Mouse (Mus musculus) kidney, adult 2 months (tissue): ENCODE results near the gene Stag1.

ENCODE experiments used
- CTCF ChIP-seq: fragments of 200-500 bp; conservative IDR thresholded peaks from 2 replicates; pipeline ENCODE4 v1.5.1; 2011; ENCODE audit warnings: low read depth, mild to moderate bottlenecking, control low read depth, low read length, moderate library complexity, mixed read lengths; ENCODE audit not compliant: insufficient read depth, insufficient read length
- POLR2A ChIP-seq: fragments of 200-500 bp; IDR thresholded peaks from one replicate; pipeline ENCODE4 v1.6.1; 2011; ENCODE audit warnings: low read depth, low read length, control low read depth

GRCm38 (mm10) chr9:100969461-100969860 lies 371.9 kb downstream of the Stag1 start:
- TF ChIP-seq CTCF (no peak), POLR2A (no peak)
